Mouse (Mus musculus) CH12.LX (cell line): Measurements from ENCODE around the gene Mat1a.

ENCODE experiments used
- CTCF ChIP-seq, 2 experiments: IDR thresholded peaks in 1 of 2; conservative IDR thresholded peaks in 1 of 2; 2 replicates each; pipeline ENCODE4 v1.5.1; 2011 to 2012; ENCODE audit warnings: low read depth in 2 of 2, low read length in 2 of 2, improper control_type of control experiment in 1 of 2, inconsistent platforms in 1 of 2, mild to moderate bottlenecking in 1 of 2, moderate library complexity in 1 of 2
- IRF4 ChIP-seq: IDR thresholded peaks from 2 replicates; pipeline ENCODE4 v1.6.1; 2014; ENCODE audit warnings: low read depth, mild to moderate bottlenecking, inconsistent platforms, low read length, improper control_type of control experiment
- JUND ChIP-seq: conservative IDR thresholded peaks from 2 replicates; pipeline ENCODE4 v1.6.1; 2011; ENCODE audit warnings: low read depth, low read length, improper control_type of control experiment
- POLR2A ChIP-seq: IDR thresholded peaks from 2 replicates; pipeline ENCODE4 v1.6.1; 2011; ENCODE audit warnings: low read depth, mild to moderate bottlenecking, improper control_type of control experiment, low read length
- RAD21 ChIP-seq: IDR thresholded peaks from 2 replicates; pipeline ENCODE4 v1.6.1; 2011; ENCODE audit warnings: low read depth, mild to moderate bottlenecking, low read length, improper control_type of control experiment, moderate library complexity
- RCOR1 ChIP-seq: conservative IDR thresholded peaks from 2 replicates; pipeline ENCODE4 v1.6.1; 2012; ENCODE audit warnings: low read depth, mild to moderate bottlenecking, inconsistent platforms, low read length, improper control_type of control experiment
- SMC3 ChIP-seq: IDR thresholded peaks from 2 replicates; pipeline ENCODE4 v1.6.1; 2011; ENCODE audit warnings: low read depth, low read length, improper control_type of control experiment
- USF2 ChIP-seq: conservative IDR thresholded peaks from 2 replicates; pipeline ENCODE4 v1.6.1; 2011; ENCODE audit warnings: low read depth, low read length, improper control_type of control experiment
- ZKSCAN1 ChIP-seq: IDR thresholded peaks from 2 replicates; pipeline ENCODE4 v1.6.1; 2012; ENCODE audit warnings: low read depth, inconsistent platforms, low read length, improper control_type of control experiment, borderline replicate concordance

DNA sequence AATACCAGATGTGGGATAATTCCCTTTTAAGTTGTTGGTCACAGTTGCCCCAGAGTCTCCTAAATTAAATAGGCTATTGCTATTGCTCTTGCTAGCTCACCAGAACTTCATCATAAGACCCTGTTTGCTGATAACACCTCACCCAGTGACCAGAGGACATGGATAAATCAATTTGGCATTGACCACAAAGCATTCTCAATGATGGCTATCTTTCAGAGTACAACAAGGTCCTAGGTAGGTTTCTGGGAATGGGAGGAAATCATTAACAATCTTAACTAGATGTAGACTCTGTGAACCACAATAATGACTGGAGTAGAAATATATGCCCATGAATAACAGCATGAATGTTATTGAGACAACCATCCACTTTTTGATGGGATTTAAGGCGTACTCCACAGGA lies 35.9 kb downstream of the Mat1a start:
- TF ChIP-seq RAD21 (no peak), JUND (no peak), USF2 (no peak), IRF4 (no peak), SMC3 (no peak), ZKSCAN1 (no peak), CTCF (conservative IDR thresholded peaks at IDR 0.05 in 1 of 2, IDR thresholded peaks at IDR 0.05 in 1 of 2; ENCODE audit: low read depth in 2 of 2, low read length in 2 of 2) (no peak), RCOR1 (no peak), POLR2A (no peak)
